Mouse (Mus musculus) MEL (cell line): ENCODE measurements around the gene Chd8. TPM values are rescaled to one million over a fixed set of nuclear protein-coding genes. Genes with fewer than 3 reads are reported as not detected.

Source experiments
- DNase-seq: peaks from one replicate; pipeline ENCODE4 v3.0.0; 2011; ENCODE audit warnings: low read depth, low spot score
- H3K27ac ChIP-seq: 2 replicates; pipeline ENCODE4 v1.5.1; 2012; ENCODE audit warnings: low read depth, mild to moderate bottlenecking, control low read depth, low read length, moderate library complexity; ENCODE audit not compliant: control insufficient read depth
- H3K27me3 ChIP-seq, 2 experiments: fragments of 150-350 bp in 1 of 2; sonication (generic) in 1 of 2; 2 replicates each; pipeline ENCODE4 v1.6.1; 2012; ENCODE audit warnings: low read length in 2 of 2, mild to moderate bottlenecking in 2 of 2, improper control_type of control experiment in 1 of 2, moderate library complexity in 1 of 2; ENCODE audit not compliant: insufficient read depth in 2 of 2, control insufficient read depth in 1 of 2
- H3K36me3 ChIP-seq, 2 experiments: 2 replicates each; pipeline ENCODE4 v1.6.1; 2012 to 2014; ENCODE audit warnings: low read length in 2 of 2, improper control_type of control experiment in 1 of 2, inconsistent platforms in 1 of 2, mild to moderate bottlenecking in 1 of 2; ENCODE audit not compliant: insufficient read depth in 2 of 2, control insufficient read depth in 1 of 2
- H3K4me1 ChIP-seq, 2 experiments: fragments of 150-350 bp in 1 of 2; sonication (generic) in 1 of 2; 2 replicates each; pipeline ENCODE4 v1.6.1; 2012; ENCODE audit warnings: low read length in 2 of 2, improper control_type of control experiment in 1 of 2, mild to moderate bottlenecking in 1 of 2; ENCODE audit not compliant: insufficient read depth in 2 of 2, control insufficient read depth in 1 of 2
- H3K4me3 ChIP-seq, 2 experiments: fragments of 150-350 bp in 1 of 2; sonication (generic) in 1 of 2; 2 replicates each; pipeline ENCODE4 v1.5.1; 2012; ENCODE audit warnings: low read depth in 2 of 2, low read length in 2 of 2, mild to moderate bottlenecking in 2 of 2, moderate library complexity in 2 of 2, control low read depth in 1 of 2, improper control_type of control experiment in 1 of 2; ENCODE audit not compliant: control insufficient read depth in 1 of 2, insufficient read depth in 1 of 2
- H3K79me2 ChIP-seq: 2 replicates; pipeline ENCODE4 v1.6.1; 2012; ENCODE audit warnings: mild to moderate bottlenecking, low read length, moderate library complexity; ENCODE audit not compliant: control insufficient read depth, poor library complexity, insufficient read depth
- H3K9ac ChIP-seq: 2 replicates; pipeline ENCODE4 v1.6.1; 2012; ENCODE audit warnings: low read depth, mild to moderate bottlenecking, control low read depth, low read length, moderate library complexity; ENCODE audit not compliant: control insufficient read depth, poor library complexity, severe bottlenecking
- H3K9me3 ChIP-seq: fragments of 150-350 bp; sonication (generic); replicated peaks from 2 replicates; pipeline ENCODE4 v1.6.1; 2012; ENCODE audit warnings: mild to moderate bottlenecking, low read length, improper control_type of control experiment, moderate library complexity; ENCODE audit not compliant: insufficient read depth
- BHLHE40 ChIP-seq: IDR thresholded peaks from 2 replicates; pipeline ENCODE4 v1.6.1; 2012; ENCODE audit warnings: low read depth, mild to moderate bottlenecking, inconsistent platforms, low read length, improper control_type of control experiment, borderline replicate concordance
- CHD1 ChIP-seq: IDR thresholded peaks from 2 replicates; pipeline ENCODE4 v1.6.1; 2012; ENCODE audit warnings: low read depth, mild to moderate bottlenecking, inconsistent platforms, low read length, improper control_type of control experiment
- CHD2 ChIP-seq: IDR thresholded peaks from 2 replicates; pipeline ENCODE4 v1.6.1; 2011; ENCODE audit warnings: low read length, improper control_type of control experiment
- ELF1 ChIP-seq: IDR thresholded peaks from 2 replicates; pipeline ENCODE4 v1.6.1; 2014; ENCODE audit warnings: low read depth, mild to moderate bottlenecking, inconsistent platforms, low read length, improper control_type of control experiment, moderate library complexity
- EP300 ChIP-seq, 2 experiments: IDR thresholded peaks; 2 replicates each; pipeline ENCODE4 v1.6.1; 2011; ENCODE audit warnings: improper control_type of control experiment in 2 of 2, low read length in 2 of 2, low read depth in 1 of 2, mild to moderate bottlenecking in 1 of 2
- ETS1 ChIP-seq: IDR thresholded peaks from 2 replicates; pipeline ENCODE4 v1.6.1; 2012; ENCODE audit warnings: low read depth, mild to moderate bottlenecking, inconsistent platforms, low read length, improper control_type of control experiment, moderate library complexity
- GABPA ChIP-seq: IDR thresholded peaks from 2 replicates; pipeline ENCODE4 v1.6.1; 2012; ENCODE audit warnings: low read depth, mild to moderate bottlenecking, inconsistent platforms, low read length, improper control_type of control experiment, moderate library complexity
- GATA1 ChIP-seq: IDR thresholded peaks from 2 replicates; pipeline ENCODE4 v1.6.1; 2011; ENCODE audit warnings: low read depth, low read length, improper control_type of control experiment
- HCFC1 ChIP-seq: IDR thresholded peaks from 2 replicates; pipeline ENCODE4 v1.6.1; 2012; ENCODE audit warnings: low read depth, mild to moderate bottlenecking, inconsistent platforms, low read length, improper control_type of control experiment, moderate library complexity
- JUND ChIP-seq: IDR thresholded peaks from 2 replicates; pipeline ENCODE4 v1.6.1; 2011; ENCODE audit warnings: low read depth, mild to moderate bottlenecking, improper control_type of control experiment, low read length
- KAT2A ChIP-seq: conservative IDR thresholded peaks from 2 replicates; pipeline ENCODE4 v1.6.1; 2012; ENCODE audit warnings: low read depth, low read length, improper control_type of control experiment, inconsistent platforms
- MAZ ChIP-seq: IDR thresholded peaks from 2 replicates; pipeline ENCODE4 v1.6.1; 2012; ENCODE audit warnings: low read depth, mild to moderate bottlenecking, inconsistent platforms, low read length, improper control_type of control experiment
- MXI1 ChIP-seq: IDR thresholded peaks from 2 replicates; pipeline ENCODE4 v1.6.1; 2011; ENCODE audit warnings: mild to moderate bottlenecking, low read depth, low read length, improper control_type of control experiment
- MYB ChIP-seq: IDR thresholded peaks from 2 replicates; pipeline ENCODE4 v1.6.1; 2011; ENCODE audit warnings: mild to moderate bottlenecking, low read depth, low read length, improper control_type of control experiment
- MYC ChIP-seq: IDR thresholded peaks from 2 replicates; pipeline ENCODE4 v1.6.1; 2011; ENCODE audit warnings: low read depth, mild to moderate bottlenecking, low read length, improper control_type of control experiment, moderate library complexity
- NELFE ChIP-seq: IDR thresholded peaks from 2 replicates; pipeline ENCODE4 v1.6.1; 2011; ENCODE audit warnings: low read depth, low read length, improper control_type of control experiment
- POLR2AphosphoS2 ChIP-seq: IDR thresholded peaks from 2 replicates; pipeline ENCODE4 v1.6.1; 2011; ENCODE audit warnings: low read length, improper control_type of control experiment
- POLR2AphosphoS5 ChIP-seq: IDR thresholded peaks from 2 replicates; pipeline ENCODE4 v1.6.1; 2012; ENCODE audit warnings: low read depth, borderline replicate concordance, mild to moderate bottlenecking, inconsistent platforms, low read length, moderate library complexity, mixed read lengths
- SMC3 ChIP-seq: IDR thresholded peaks from 2 replicates; pipeline ENCODE4 v1.6.1; 2011; ENCODE audit warnings: low read depth, low read length, improper control_type of control experiment
- TBP ChIP-seq: IDR thresholded peaks from 2 replicates; pipeline ENCODE4 v1.8.0; 2011; ENCODE audit warnings: low read depth, low read length, improper control_type of control experiment
- TCF12 ChIP-seq: IDR thresholded peaks from 2 replicates; pipeline ENCODE4 v1.6.1; 2014; ENCODE audit warnings: low read depth, mild to moderate bottlenecking, inconsistent platforms, low read length, improper control_type of control experiment, moderate library complexity
- UBTF ChIP-seq: IDR thresholded peaks from 2 replicates; pipeline ENCODE4 v1.6.1; 2012; ENCODE audit warnings: low read depth, mild to moderate bottlenecking, inconsistent platforms, low read length, improper control_type of control experiment, moderate library complexity, borderline replicate concordance; ENCODE audit not compliant: insufficient read depth
- ZKSCAN1 ChIP-seq: IDR thresholded peaks from 2 replicates; pipeline ENCODE4 v1.6.1; 2012; ENCODE audit warnings: low read depth, mild to moderate bottlenecking, inconsistent platforms, low read length, improper control_type of control experiment, moderate library complexity
- polyA plus RNA-seq, 2 experiments: library from polyadenylated mRNA; stranded (reverse) in 1 of 2; unstranded in 1 of 2; fragments of >175 nt in 1 of 2; fragments of >200 nt in 1 of 2; gene quantifications; 2 replicates each; pipeline versions ENCODE4 v1.2.1 to v1.2.4; 2012; ENCODE audit warnings: low replicate concordance in 2 of 2, low read depth in 1 of 2; ENCODE audit not compliant: insufficient read length in 2 of 2, insufficient read depth in 1 of 2, missing spikeins in 1 of 2
- total RNA-seq: library from RNA; depleted of rRNA; stranded (reverse); fragments of 300-350 nt; gene quantifications from 2 replicates; pipeline ENCODE4 v1.2.3, GENCODE M21; 2012

Gene Chd8
- total and polyA plus RNA-seq, 3 experiments, result 46.5 to 85.6 (median 73.5) TPM

GRCm38 (mm10) chr14:52217261-52217660 lies 40.3 kb downstream of the Chd8 start (continued):
- TF ChIP-seq HCFC1, result no peak
- no peak; the same call in 1 of the 2 replicates for TF ChIP-seq MXI1
- no peak for TF ChIP-seq ZKSCAN1
- peak; percentile 95 for TF ChIP-seq UBTF
- no peak for TF ChIP-seq JUND
- no peak for TF ChIP-seq GABPA
- no peak for TF ChIP-seq NELFE
- no peak for TF ChIP-seq MYC
- no peak for TF ChIP-seq MAZ
- TF ChIP-seq, all 39 proteins: peak for 6

DNA sequence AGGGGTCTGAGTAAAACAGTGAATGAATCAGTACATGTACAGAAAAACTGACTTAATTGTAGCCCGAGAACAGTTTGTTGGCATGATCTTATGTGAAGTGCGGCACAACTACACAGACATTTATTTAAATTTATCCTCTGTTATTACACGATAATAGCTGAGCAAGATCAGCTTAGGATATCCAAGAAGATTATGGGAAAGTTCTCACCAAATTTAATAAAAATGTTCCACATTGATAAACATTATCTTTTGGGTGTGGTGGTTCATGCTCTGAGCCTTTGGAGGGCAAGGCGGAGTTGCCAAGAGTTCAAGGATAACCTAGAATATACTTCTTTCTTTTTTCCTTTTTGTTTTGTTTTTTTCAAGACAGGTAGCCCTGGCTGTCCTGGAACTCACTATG lies 58.2 kb downstream of the Chd8 start:
- Histone ChIP-seq H3K9ac (no peak overlapping the region), H3K27ac (peak overlapping the region; percentile 78), H3K27me3 (no peaks in the 10 kb centered on the region), H3K9me3 (no peaks in the 10 kb centered on the region), H3K4me3 (no peak overlapping the region), H3K4me1 (peaks cover 16 to 21% of the 10 kb centered on the region in 2 experiments), H3K79me2 (peaks cover 29% of the 10 kb centered on the region), H3K36me3 (peaks cover 20 to 37% of the 10 kb centered on the region in 2 experiments)
- TF ChIP-seq SMC3, result no peak
- no peak for TF ChIP-seq BHLHE40
- peak; percentile 63 to 76 for TF ChIP-seq EP300 (IDR thresholded peaks at IDR 0.05; ENCODE audit: low read depth in 1 of 2, low read length in 2 of 2)
- TF ChIP-seq HCFC1, result no peak
- TF ChIP-seq POLR2AphosphoS5, result no peak
- TF ChIP-seq KAT2A, result no peak
- TF ChIP-seq TBP, result no peak
- TF ChIP-seq TCF12, result peak; percentile 76; the same call in 1 of the 2 replicates
- peak; percentile 57 for TF ChIP-seq ETS1
- TF ChIP-seq ELF1, result no peak
- TF ChIP-seq MYB, result no peak
- TF ChIP-seq CHD2, result no peak
- peak; percentile 5; the same call in 1 of the 2 replicates for TF ChIP-seq POLR2AphosphoS2
- TF ChIP-seq CHD1, result no peak
- TF ChIP-seq GATA1, result peak; percentile 78
- no peak for DNase-seq
